Mouse (Mus musculus) T-helper 2 cell (primary cell): Measurements from ENCODE around the gene Pan3.

ENCODE experiments used
- in situ Hi-C: fragments of 300-600 bp; cut with MboI, MseI; formaldehyde crosslinking; loops from one replicate; pipeline ENCODE4 v1.15.1; 2025; ENCODE audit warnings: high pct_unique_total_duplicates

Gene Pan3

GRCm38 (mm10) chr5:147429535-147430305, at the start of gene Pan3:
Pan3 (plus strand) TSS chr5:147430161.
- in situ Hi-C loops = no loop called here

- in situ Hi-C loops = loop anchor here (10.0 to 25.0 kb wide), 3 partner anchors 283 to 1531 kb away; no protein-coding TSS in a partner anchor
Measured at GRCm38 (mm10) chr5:147381396-147381795, 48.6 kb upstream of the Pan3 start.

- in situ Hi-C loops = loop anchor here (10.0 to 25.0 kb wide), 3 partner anchors 278 to 1525 kb away; no protein-coding TSS in a partner anchor
Measured at GRCm38 (mm10) chr5:147386865-147387264, 43.1 kb upstream of the Pan3 start.

GRCm38 (mm10) chr5:147388376-147389008, 41.5 kb upstream of the Pan3 start:
- in situ Hi-C loops = loop anchor here (10.0 to 25.0 kb wide), 3 partner anchors 276 to 1524 kb away; no protein-coding TSS in a partner anchor

- in situ Hi-C loops = loop anchor here (10.0 to 25.0 kb wide), 3 partner anchors 276 to 1523 kb away; no protein-coding TSS in a partner anchor
Measured at GRCm38 (mm10) chr5:147389052-147389451, 40.9 kb upstream of the Pan3 start.

GRCm38 (mm10) chr5:147390772-147391171, 39.2 kb upstream of the Pan3 start:
- in situ Hi-C loops = loop anchor here (25.0 kb wide), 1 partner anchor 1522 kb away; no protein-coding TSS in a partner anchor

GRCm38 (mm10) chr5:147392667-147393213, 37.2 kb upstream of the Pan3 start:
- in situ Hi-C loops = loop anchor here (25.0 kb wide), 1 partner anchor 1520 kb away; no protein-coding TSS in a partner anchor

GRCm38 (mm10) chr5:147395050-147395449, 34.9 kb upstream of the Pan3 start:
- in situ Hi-C loops = loop anchor here (25.0 kb wide), 1 partner anchor 1517 kb away; no protein-coding TSS in a partner anchor

GRCm38 (mm10) chr5:147399843-147400504, 30.0 kb upstream of the Pan3 start, which contains the start of gene Flt3:
Flt3 (minus strand) TSS chr5:147400489.
- in situ Hi-C loops = loop anchor here (25.0 kb wide), 2 partner anchors 462 to 1512 kb away; partner anchors contain the start of gene Pomp

GRCm38 (mm10) chr5:147400505-147400979, 29.4 kb upstream of the Pan3 start:
- in situ Hi-C loops = loop anchor here (25.0 kb wide), 1 partner anchor 462 kb away; the partner anchor contains the start of gene Pomp

- in situ Hi-C loops = loop anchor here (25.0 kb wide), 1 partner anchor 461 kb away; the partner anchor contains the start of gene Pomp
Measured at GRCm38 (mm10) chr5:147401024-147401423, 28.9 kb upstream of the Pan3 start.

GRCm38 (mm10) chr5:147402505-147402904, 27.5 kb upstream of the Pan3 start:
- in situ Hi-C loops = loop anchor here (25.0 kb wide), 1 partner anchor 460 kb away; the partner anchor contains the start of gene Pomp

- in situ Hi-C loops = loop anchor here (25.0 kb wide), 1 partner anchor 456 kb away; the partner anchor contains the start of gene Pomp
Measured at GRCm38 (mm10) chr5:147406135-147406534, 23.8 kb upstream of the Pan3 start.

- in situ Hi-C loops = loop anchor here (25.0 kb wide), 1 partner anchor 454 kb away; the partner anchor contains the start of gene Pomp
Measured at GRCm38 (mm10) chr5:147408731-147409130, 21.2 kb upstream of the Pan3 start.

GRCm38 (mm10) chr5:147410585-147410984, 19.4 kb upstream of the Pan3 start:
- in situ Hi-C loops = loop anchor here (25.0 kb wide), 1 partner anchor 452 kb away; the partner anchor contains the start of gene Pomp

- in situ Hi-C loops = loop anchor here (25.0 kb wide), 1 partner anchor 444 kb away; the partner anchor contains the start of gene Pomp
Measured at GRCm38 (mm10) chr5:147417986-147418385, 12.0 kb upstream of the Pan3 start.

- in situ Hi-C loops = loop anchor here (25.0 kb wide), 1 partner anchor 444 kb away; the partner anchor contains the start of gene Pomp
Measured at GRCm38 (mm10) chr5:147418394-147419121, 11.4 kb upstream of the Pan3 start.

- in situ Hi-C loops = loop anchor here (25.0 kb wide), 1 partner anchor 439 kb away; the partner anchor contains the start of gene Pomp
Measured at GRCm38 (mm10) chr5:147423612-147424011, 6.3 kb upstream of the Pan3 start.

- in situ Hi-C loops = no loop called here
Measured at GRCm38 (mm10) chr5:147426048-147426805, 3.7 kb upstream of the Pan3 start.
